Mouse (Mus musculus): Measurements from ENCODE around the gene Wdr53.

GRCm38 (mm10) chr16:32277308-32278256 lies 30.6 kb downstream of the Wdr53 start, which contains the start of gene Rnf168:
- TF ChIP-seq CTCF (IDR thresholded peaks at IDR 0.05; ENCODE audit: extremely low read depth, insufficient read depth, low read length) (no peak), POLR2A (IDR thresholded peaks at IDR 0.05; ENCODE audit: extremely low read depth, insufficient read depth, low read length) (peak; percentile 65; the same call in 1 of the 2 replicates)

All from cortical plate, adult 2 months (tissue).